Mouse (Mus musculus) midbrain, postnatal 0 days (tissue): ENCODE measurements at regions not wholly inside any gene's neighbourhood (a gene's known extent, or its start where the extent isn't known, plus 50 kb on each side); places are given as distances from the start of the nearest gene placed in this dataset.
A peak's percentile ranks its signal among the peaks of the same experiment; 100 is the strongest.

Source experiments
- ATAC-seq: fragments of 200-750 bp; cut with Nextera tagmentation; 2 replicates; pipeline ENCODE4 v1.8.0; 2017; ENCODE audit warnings: moderate number of reproducible peaks, mild to moderate bottlenecking, moderate TSS enrichment, moderate library complexity; ENCODE audit not compliant: low FRiP score
- DNase-seq: peaks from one replicate; pipeline ENCODE4 v3.0.0-alpha.2; 2015; ENCODE audit warnings: low spot score
- H3K27ac ChIP-seq: fragments of 300-500 bp; sonication (generic); 2 replicates; pipeline ENCODE4 v1.5.1; 2014; ENCODE audit warnings: low read depth, mild to moderate bottlenecking, low read length, mixed read lengths
- H3K27me3 ChIP-seq: fragments of 300-500 bp; sonication (generic); 2 replicates; pipeline ENCODE4 v1.6.1; 2014; ENCODE audit warnings: low read length, control low read depth, mixed read lengths; ENCODE audit not compliant: insufficient read depth
- H3K36me3 ChIP-seq: fragments of 300-500 bp; sonication (generic); 2 replicates; pipeline ENCODE4 v1.6.1; 2014; ENCODE audit warnings: low read length, control low read depth, mixed read lengths; ENCODE audit not compliant: insufficient read depth
- H3K4me1 ChIP-seq: fragments of 300-500 bp; sonication (generic); 2 replicates; pipeline ENCODE4 v1.6.1; 2014; ENCODE audit warnings: mild to moderate bottlenecking, control low read depth, antibody characterized with exemption, low read length, mixed read lengths; ENCODE audit not compliant: insufficient read depth
- H3K4me2 ChIP-seq: fragments of 300-500 bp; sonication (generic); 2 replicates; pipeline ENCODE4 v1.6.1; 2014; ENCODE audit warnings: low read depth, mild to moderate bottlenecking, low read length, mixed read lengths; ENCODE audit not compliant: poor library complexity, severe bottlenecking
- H3K4me3 ChIP-seq: fragments of 300-500 bp; sonication (generic); 2 replicates; pipeline ENCODE4 v1.5.1; 2014; ENCODE audit warnings: low read depth, mild to moderate bottlenecking, low read length, moderate library complexity
- H3K9ac ChIP-seq: fragments of 300-500 bp; sonication (generic); replicated peaks from 2 replicates; pipeline ENCODE4 v1.6.1; 2014; ENCODE audit warnings: mild to moderate bottlenecking, low read length, moderate library complexity, mixed read lengths; ENCODE audit not compliant: poor library complexity, severe bottlenecking
- H3K9me3 ChIP-seq: fragments of 300-500 bp; sonication (generic); 2 replicates; pipeline ENCODE4 v1.6.1; 2016; ENCODE audit warnings: low read length, control low read depth
- CTCF ChIP-seq: IDR thresholded peaks from 2 replicates; pipeline ENCODE4 v1.5.1; 2016; ENCODE audit warnings: antibody characterized with exemption, mild to moderate bottlenecking
- WGBS: fragments of 180-500 bp; shearing (Covaris S2); extraction: QIAGEN DNeasy Blood & Tissue Kit; methylation state at CpG from one replicate; pipeline ENCODE4 v1.1.7; 2014; 5-methylcytosine and 5-hydroxymethylcytosine counted together

DNA sequence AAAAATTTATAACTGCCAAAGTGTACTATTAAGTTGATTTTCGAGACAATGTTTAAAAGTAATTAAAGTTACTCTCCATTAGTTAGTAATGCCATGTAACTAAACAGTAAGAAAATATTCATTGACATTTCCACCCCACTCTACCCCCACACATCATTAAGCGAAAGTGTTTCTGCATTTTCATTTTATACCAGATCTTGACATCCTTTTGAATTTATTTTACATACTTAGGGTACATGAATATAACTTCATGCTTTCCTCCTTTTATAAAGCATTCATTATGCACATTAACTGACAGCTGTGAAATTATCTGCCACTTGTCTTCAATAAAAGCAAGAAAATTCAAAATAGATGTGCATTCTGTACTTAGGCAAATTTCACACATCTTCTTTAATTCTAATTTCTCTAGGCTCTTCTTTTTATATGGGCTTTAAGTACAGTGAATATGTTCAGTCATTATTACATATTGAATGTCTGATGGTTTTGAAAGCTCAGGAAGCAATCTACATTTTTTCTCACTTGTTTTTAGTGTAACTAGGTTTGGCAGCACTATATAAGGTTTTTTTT, 526.5 kb downstream of the Epha5 start:
- no peaks in the 10 kb centered on the region for H3K27me3 ChIP-seq
- no peak overlapping the region for H3K9ac ChIP-seq
- H3K4me2 ChIP-seq, result no peak overlapping the region
- no peaks in the 10 kb centered on the region for H3K36me3 ChIP-seq
- H3K4me1 ChIP-seq, result no peaks in the 10 kb centered on the region
- TF ChIP-seq CTCF, result no peak
- H3K27ac ChIP-seq, result no peak overlapping the region
- H3K9me3 ChIP-seq, result no peaks in the 10 kb centered on the region
- WGBS, result 61% methylated on average over 2 of the region's 2 CpGs
- no peak overlapping the region for H3K4me3 ChIP-seq
- no peak for DNase-seq
- no peak for ATAC-seq

DNA sequence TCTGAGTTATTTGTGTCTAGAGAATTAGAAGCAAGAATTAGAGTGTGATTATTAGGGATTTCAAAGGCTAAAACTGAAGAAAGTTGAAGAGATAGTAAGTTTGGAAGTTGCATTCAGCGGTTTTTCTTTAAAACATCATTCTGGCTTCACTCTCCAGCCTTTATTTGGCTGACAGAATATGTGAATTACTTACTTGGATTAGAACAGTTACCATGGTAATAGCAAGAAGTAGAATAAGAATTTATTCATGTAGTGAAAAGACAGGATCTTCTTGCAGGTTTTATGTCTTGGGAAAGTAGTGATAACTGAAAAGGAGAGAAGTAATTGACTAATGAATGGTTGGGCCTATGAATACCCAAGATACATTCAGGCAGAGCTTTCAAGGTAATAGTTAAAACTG, 517.1 kb upstream of the Tecrl start:
- no peaks in the 10 kb centered on the region for H3K36me3 ChIP-seq
- H3K9me3 ChIP-seq, result no peaks in the 10 kb centered on the region
- H3K27me3 ChIP-seq, result no peaks in the 10 kb centered on the region
- WGBS, result 11% methylated on average over 1 of the region's 1 CpGs
- ATAC-seq (no peak), DNase-seq (no peak)
- H3K27ac ChIP-seq, result no peak overlapping the region
- H3K4me3 ChIP-seq, result no peak overlapping the region
- no peak for TF ChIP-seq CTCF
- no peaks in the 10 kb centered on the region for H3K4me1 ChIP-seq
- H3K4me2 ChIP-seq, result no peak overlapping the region
- H3K9ac ChIP-seq, result no peak overlapping the region

DNA sequence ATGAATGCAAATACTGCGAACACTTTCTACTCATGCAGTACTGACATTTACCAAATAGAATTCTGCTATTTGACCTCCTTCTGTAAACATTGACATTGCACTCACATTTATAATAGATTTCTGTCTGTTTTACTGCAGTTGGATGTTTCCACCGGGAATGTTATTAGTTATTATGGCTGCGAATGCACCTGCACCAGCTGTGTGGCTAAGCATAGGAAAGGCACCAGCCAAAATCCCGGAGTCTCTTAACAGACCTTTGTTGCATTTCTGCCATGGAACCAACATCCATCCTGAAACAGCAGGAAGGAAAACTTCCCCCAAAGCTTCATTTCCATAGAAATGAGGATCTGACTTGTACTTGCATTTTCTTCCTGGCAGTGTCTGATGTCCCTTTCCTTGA, 513.4 kb upstream of the Tecrl start:
- H3K4me3 ChIP-seq, result no peak overlapping the region
- H3K36me3 ChIP-seq, result no peaks in the 10 kb centered on the region
- no peak for ATAC-seq
- H3K4me1 ChIP-seq, result no peaks in the 10 kb centered on the region
- peak; percentile 2 for DNase-seq
- no peak overlapping the region for H3K9ac ChIP-seq
- WGBS, result 70% methylated on average over 4 of the region's 4 CpGs
- H3K27me3 ChIP-seq, result no peaks in the 10 kb centered on the region
- no peaks in the 10 kb centered on the region for H3K9me3 ChIP-seq
- no peak overlapping the region for H3K27ac ChIP-seq
- no peak overlapping the region for H3K4me2 ChIP-seq
- TF ChIP-seq CTCF, result no peak

DNA sequence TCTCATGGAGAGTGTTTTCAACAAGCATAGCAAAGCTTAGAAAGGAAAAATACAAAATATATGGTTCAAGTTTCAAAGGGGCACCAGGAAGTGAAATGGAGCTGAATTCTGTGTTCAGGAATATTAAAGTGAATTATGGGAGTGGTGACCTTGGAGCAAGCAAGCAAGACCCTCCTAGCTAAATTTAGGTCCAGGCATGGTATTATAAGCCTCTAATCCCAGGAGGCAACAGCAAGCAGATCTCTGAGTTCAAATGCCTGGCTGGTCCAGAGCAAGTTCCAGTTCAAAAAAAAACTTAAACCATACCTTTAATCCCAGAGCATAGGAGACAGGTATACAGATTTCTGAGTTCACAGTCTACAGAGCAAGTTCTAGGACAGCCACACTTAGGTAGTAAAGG, 506.7 kb upstream of the Tecrl start:
- Histone ChIP-seq H3K36me3 (no peaks in the 10 kb centered on the region), H3K27me3 (no peaks in the 10 kb centered on the region), H3K27ac (no peak overlapping the region), H3K4me3 (no peak overlapping the region), H3K9me3 (no peaks in the 10 kb centered on the region), H3K4me2 (no peak overlapping the region), H3K9ac (no peak overlapping the region), H3K4me1 (no peaks in the 10 kb centered on the region)
- no peak for TF ChIP-seq CTCF
- no peak for DNase-seq
- no peak for ATAC-seq

DNA sequence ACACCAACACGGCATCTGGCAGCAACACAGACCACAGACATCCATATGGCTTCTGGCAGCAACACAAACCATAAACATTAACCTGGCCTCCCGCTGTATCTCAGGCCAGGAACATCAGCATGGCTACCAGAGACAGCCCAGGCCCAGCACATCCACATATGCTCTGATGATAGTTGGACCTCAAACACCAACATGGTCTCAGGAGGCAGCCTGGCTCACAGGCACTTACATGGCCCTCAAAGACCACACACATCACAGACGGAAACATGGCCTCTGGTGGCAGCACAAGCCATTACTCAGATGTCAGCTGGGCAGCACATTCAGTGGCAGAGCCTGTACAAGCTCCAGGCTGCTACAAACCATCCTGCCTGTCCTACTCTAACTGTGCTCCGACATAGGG, 497.0 kb upstream of the Tecrl start:
- Histone ChIP-seq H3K4me3 (no peak overlapping the region), H3K9me3 (no peaks in the 10 kb centered on the region), H3K27me3 (no peaks in the 10 kb centered on the region), H3K9ac (no peak overlapping the region), H3K4me2 (no peak overlapping the region), H3K27ac (no peak overlapping the region), H3K4me1 (no peaks in the 10 kb centered on the region), H3K36me3 (no peaks in the 10 kb centered on the region)
- WGBS, result 79% methylated on average over 4 of the region's 4 CpGs
- TF ChIP-seq CTCF, result no peak
- ATAC-seq, result no peak; the same call in 1 of the 2 replicates
- DNase-seq, result peak; percentile 26

DNA sequence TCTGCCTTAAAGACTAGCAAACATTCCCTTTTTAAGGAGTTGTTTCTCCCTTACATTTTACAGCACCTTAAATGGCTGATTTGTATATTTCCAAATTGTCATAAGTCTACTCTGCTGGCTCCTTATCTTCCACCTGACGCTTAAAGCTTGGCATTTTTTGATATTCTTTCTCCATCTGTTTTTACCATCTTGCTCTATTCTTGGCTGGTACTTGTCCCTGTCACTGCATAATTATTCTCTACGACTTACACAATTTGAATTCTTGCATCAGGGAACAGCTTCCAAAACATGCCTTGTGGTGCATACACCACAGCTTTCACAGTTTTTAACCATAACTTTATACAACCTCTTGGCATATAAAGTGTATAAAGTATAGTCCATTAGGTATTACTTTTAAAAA, 471.6 kb upstream of the Tecrl start:
- ATAC-seq, result no peak
- no peak for TF ChIP-seq CTCF
- Histone ChIP-seq H3K4me2 (no peak overlapping the region), H3K9me3 (no peaks in the 10 kb centered on the region), H3K36me3 (no peaks in the 10 kb centered on the region), H3K4me1 (no peaks in the 10 kb centered on the region), H3K27ac (no peak overlapping the region), H3K9ac (no peak overlapping the region), H3K4me3 (no peak overlapping the region), H3K27me3 (no peaks in the 10 kb centered on the region)
- 90% methylated on average over 2 of the region's 2 CpGs for WGBS
- no peak for DNase-seq
